ENCODE assay signal across 16 mouse cellular contexts in genomic region chr9:95793986-95794744, GRCm38 (mm10). TPM values are rescaled to one million over a fixed set of nuclear protein-coding genes. Genes with fewer than 3 reads are reported as not detected.
DNase-seq lines count a peak whose midpoint lies in the region; ATAC-seq lines count a peak whose summit lies in the region.
"Had no signal": no experiment of that assay in that cellular context is flagged by ENCODE, and none has a peak within 500 bp of the region (broad histone marks: within the 10 kb centered on the region; RNA-seq: fewer than 3 reads in every experiment).

No protein-coding gene starts in this region.

- 71% methylated on average over 15 of the region's 15 CpGs for WGBS in intestine, embryonic 14.5 days
- WGBS in stomach, embryonic 16.5 days: 67% methylated on average over 15 of the region's 15 CpGs

- H3K4me1 ChIP-seq in intestine, embryonic 14.5 days (replicated peaks; ENCODE audit: control insufficient read depth, insufficient read depth, low read length): 0 out of 2 replicates have a peak, but pooled peaks cover 4% of the 10 kb centered on the region
- H3K4me1 ChIP-seq in stomach, embryonic 16.5 days (ENCODE audit: control insufficient read depth, insufficient read depth, low read length): no peaks in the 10 kb centered on the region
- H3K4me1 ChIP-seq: embryonic facial prominence, embryonic 15.5 days; limb, embryonic 13.5 days had no signal

- intact Hi-C loops in left cerebral cortex, postnatal 10 days (cut with DNase I): no loop called here

- no peaks in the 10 kb centered on the region for H3K36me3 ChIP-seq in intestine, embryonic 14.5 days (ENCODE audit: control insufficient read depth, insufficient read depth, low read length)
- H3K36me3 ChIP-seq in stomach, embryonic 16.5 days (ENCODE audit: control insufficient read depth, insufficient read depth, low read length): no peaks in the 10 kb centered on the region
- H3K36me3 ChIP-seq: embryonic facial prominence, embryonic 15.5 days; forebrain, embryonic 10.5 days; limb, embryonic 13.5 days had no signal

- H3K9me3 ChIP-seq in intestine, embryonic 14.5 days (ENCODE audit: control insufficient read depth, low read length): no peaks in the 10 kb centered on the region
- no peaks in the 10 kb centered on the region for H3K9me3 ChIP-seq in stomach, embryonic 16.5 days (replicated peaks; ENCODE audit: control insufficient read depth, low read length)
- H3K9me3 ChIP-seq: embryonic facial prominence, embryonic 15.5 days had no signal

- H3K27ac ChIP-seq in intestine, embryonic 14.5 days (ENCODE audit: low read depth): peak overlapping the region; percentile 33; the same call in 1 of the 2 replicates
- no peak overlapping the region for H3K27ac ChIP-seq in stomach, embryonic 16.5 days (ENCODE audit: low read length)
- H3K27ac ChIP-seq: embryonic facial prominence, embryonic 15.5 days; forebrain, embryonic 10.5 days; hindbrain, postnatal 0 days; limb, embryonic 13.5 days had no signal

- no peak overlapping the region for H3K4me3 ChIP-seq in intestine, embryonic 14.5 days (ENCODE audit: low read depth, low read length)
- H3K4me3 ChIP-seq in stomach, embryonic 16.5 days (replicated peaks; ENCODE audit: low read length): no peak overlapping the region
- H3K4me3 ChIP-seq: embryonic facial prominence, embryonic 15.5 days; forebrain, embryonic 10.5 days; limb, embryonic 13.5 days had no signal

- DNase-seq in intestine, embryonic 14.5 days (ENCODE audit: low spot score): no peak
- DNase-seq in kidney, adult 18-20 months: peak; percentile 58
- DNase-seq in kidney, postnatal 10 days: peak; percentile 71
- DNase-seq in urinary bladder, adult 2 months (ENCODE audit: low spot score): no peak
- DNase-seq in testis, postnatal 10 days (ENCODE audit: low spot score): no peak
- no peak for DNase-seq in left cerebral cortex, postnatal 10 days (ENCODE audit: extremely low spot score in 1 of 2, low spot score in 2 of 2)
- DNase-seq: embryo, embryonic 11 days; lung, postnatal 14 days; spleen, adult 18-20 months; thymus, postnatal 4 days had no signal

- no peak overlapping the region for H3K4me2 ChIP-seq in intestine, embryonic 14.5 days (ENCODE audit: low read length)
- H3K4me2 ChIP-seq in stomach, embryonic 16.5 days (ENCODE audit: low read depth, low read length): no peak overlapping the region
- H3K4me2 ChIP-seq: embryonic facial prominence, embryonic 15.5 days; limb, embryonic 13.5 days had no signal

- ATAC-seq in intestine, embryonic 14.5 days (replicated peaks; ENCODE audit: low FRiP score, low TSS enrichment, low read depth): peak; percentile 32; the same call in 1 of the 2 replicates
- ATAC-seq in stomach, embryonic 16.5 days (ENCODE audit: insufficient read depth, low FRiP score): peak; percentile 53; the same call in 1 of the 2 replicates
- ATAC-seq: hindbrain, postnatal 0 days had no signal

- H3K9ac ChIP-seq in intestine, embryonic 14.5 days (ENCODE audit: low read length): no peak overlapping the region
- no peak overlapping the region for H3K9ac ChIP-seq in stomach, embryonic 16.5 days (ENCODE audit: low read length)
- H3K9ac ChIP-seq: embryonic facial prominence, embryonic 15.5 days; limb, embryonic 13.5 days had no signal

- H3K27me3 ChIP-seq in intestine, embryonic 14.5 days (replicated peaks; ENCODE audit: control insufficient read depth, insufficient read depth, low read length): no peaks in the 10 kb centered on the region
- no peaks in the 10 kb centered on the region for H3K27me3 ChIP-seq in stomach, embryonic 16.5 days (ENCODE audit: control insufficient read depth, insufficient read depth, low read length)
- H3K27me3 ChIP-seq: embryonic facial prominence, embryonic 15.5 days; limb, embryonic 13.5 days had no signal

RNA-seq across cellular contexts. Expression of gene Trpc1, which starts 44.0 kb away (rescaled TPM):
- polyA plus RNA-seq in intestine, embryonic 14.5 days (2014; fragmentation: Nextera tagmentation; extraction: Ambion mirVana): 5.7 and 6.5 TPM in 2 replicates
- polyA plus RNA-seq in stomach, embryonic 16.5 days (2015; fragmentation: Nextera tagmentation; extraction: Ambion mirVana): 1.2 and 1.4 TPM in 2 replicates
- polyA plus RNA-seq in urinary bladder, adult 2 months (2012; rRNA removed): 3.6 and 4.6 TPM in 2 replicates
- 10 to 100 TPM; 46.8 to 52.1 TPM for total RNA-seq in left cerebral cortex, postnatal 10 days (2021)

RNA-seq across cellular contexts. Expression of gene Pls1, which starts 50.9 kb away (rescaled TPM):
- polyA plus RNA-seq in intestine, embryonic 14.5 days (2014; fragmentation: Nextera tagmentation; extraction: Ambion mirVana): 25.7 and 26.1 TPM in 2 replicates
- 43.7 and 45.5 TPM in 2 replicates for polyA plus RNA-seq in stomach, embryonic 16.5 days (2015; fragmentation: Nextera tagmentation; extraction: Ambion mirVana)
- 1.9 and 2.4 TPM in 2 replicates for polyA plus RNA-seq in urinary bladder, adult 2 months (2012; rRNA removed)
- total RNA-seq in left cerebral cortex, postnatal 10 days (2021): 1 to 10 TPM; 4.2 to 5.6 TPM
- total RNA-seq: hematopoietic stem cell, adult 5-6 weeks had no signal

Comparison
In these comparisons a context has a peak if more than half of its experiments do, and no peak if none do; other contexts are left out.
1. DNase-seq: peak in kidney, adult 18-20 months (single experiment) and kidney, postnatal 10 days (single experiment); none in intestine, embryonic 14.5 days (single experiment), urinary bladder, adult 2 months (single experiment), testis, postnatal 10 days (single experiment) and left cerebral cortex, postnatal 10 days (0 of 2).